Mouse (Mus musculus) hindbrain, embryonic 16.5 days (tissue): ENCODE results near the gene Pex5l. TPM values are rescaled to one million over a fixed set of nuclear protein-coding genes. Genes with fewer than 3 reads are reported as not detected.
A peak's percentile ranks its signal among the peaks of the same experiment; 100 is the strongest.

ENCODE experiments used
- ATAC-seq: fragments of 200-750 bp; cut with Nextera tagmentation; 2 replicates; pipeline ENCODE4 v1.8.0; 2017; ENCODE audit warnings: moderate TSS enrichment, moderate library complexity
- H3K27ac ChIP-seq: fragments of 300-500 bp; sonication (generic); 2 replicates; pipeline ENCODE4 v1.5.1; 2014; ENCODE audit warnings: low read depth, mild to moderate bottlenecking, control low read depth, low read length, moderate library complexity
- H3K27me3 ChIP-seq: fragments of 300-500 bp; sonication (generic); replicated peaks from 2 replicates; pipeline ENCODE4 v1.6.1; 2014; ENCODE audit warnings: low read length; ENCODE audit not compliant: control insufficient read depth, insufficient read depth
- H3K36me3 ChIP-seq: fragments of 300-500 bp; sonication (generic); 2 replicates; pipeline ENCODE4 v1.6.1; 2014; ENCODE audit warnings: mild to moderate bottlenecking, low read length, moderate library complexity, mixed read lengths; ENCODE audit not compliant: control insufficient read depth, insufficient read depth
- H3K4me1 ChIP-seq: fragments of 300-500 bp; sonication (generic); 2 replicates; pipeline ENCODE4 v1.6.1; 2014; ENCODE audit warnings: low read depth, low read length; ENCODE audit not compliant: control insufficient read depth, insufficient read depth
- H3K4me2 ChIP-seq: fragments of 300-500 bp; sonication (generic); 2 replicates; pipeline ENCODE4 v1.6.1; 2014; ENCODE audit warnings: mild to moderate bottlenecking, low read length, control low read depth, moderate library complexity
- H3K4me3 ChIP-seq: fragments of 300-500 bp; sonication (generic); 2 replicates; pipeline ENCODE4 v1.5.1; 2014; ENCODE audit warnings: mild to moderate bottlenecking, low read length, control low read depth, moderate library complexity
- H3K9ac ChIP-seq: fragments of 300-500 bp; sonication (generic); 2 replicates; pipeline ENCODE4 v1.6.1; 2014; ENCODE audit warnings: low read depth, mild to moderate bottlenecking, control low read depth, low read length, moderate library complexity
- H3K9me3 ChIP-seq: fragments of 300-500 bp; sonication (generic); 2 replicates; pipeline ENCODE4 v1.6.1; 2014; ENCODE audit warnings: mild to moderate bottlenecking, low read length, moderate library complexity; ENCODE audit not compliant: control insufficient read depth
- WGBS: fragments of 180-500 bp; shearing (Covaris S2); extraction: QIAGEN DNeasy Blood & Tissue Kit; methylation state at CpG from one replicate; pipeline ENCODE4 v1.1.7; 2014; 5-methylcytosine and 5-hydroxymethylcytosine counted together
- polyA plus RNA-seq: library from polyadenylated mRNA; unstranded; fragments of >200 nt; fragmentation: Nextera tagmentation; extraction: Ambion mirVana; gene quantifications from 2 replicates; pipeline ENCODE4 v1.2.1, GENCODE M21; 2015

Pex5l gene
- polyA plus RNA-seq, 1 experiment from 2014 or later: 5.5 TPM

GRCm38 (mm10) chr3:32985141-32985540, 157.9 kb downstream of the Pex5l start:
- Histone ChIP-seq H3K4me3 (no peak overlapping the region), H3K4me2 (no peak overlapping the region), H3K27me3 (no peaks in the 10 kb centered on the region), H3K9ac (no peak overlapping the region), H3K4me1 (no peaks in the 10 kb centered on the region), H3K27ac (no peak overlapping the region), H3K9me3 (no peaks in the 10 kb centered on the region), H3K36me3 (no peaks in the 10 kb centered on the region)
- ATAC-seq: no peak
- WGBS: 77% methylated on average over 3 of the region's 3 CpGs

- H3K27me3 ChIP-seq: no peaks in the 10 kb centered on the region
- no peaks in the 10 kb centered on the region for H3K36me3 ChIP-seq
- no peak overlapping the region for H3K9ac ChIP-seq
- H3K27ac ChIP-seq: no peak overlapping the region
- H3K4me1 ChIP-seq: no peaks in the 10 kb centered on the region
- no peak overlapping the region for H3K4me3 ChIP-seq
- no peak for ATAC-seq
- no peak overlapping the region for H3K4me2 ChIP-seq
- WGBS: 55% methylated on average over 4 of the region's 4 CpGs
- no peaks in the 10 kb centered on the region for H3K9me3 ChIP-seq
These were observed 163.1 kb downstream of the Pex5l start for GRCm38 (mm10) chr3:32979981-32980380.

- ATAC-seq: no peak
- no peak overlapping the region for H3K4me3 ChIP-seq
- no peak overlapping the region for H3K27ac ChIP-seq
- H3K36me3 ChIP-seq: no peaks in the 10 kb centered on the region
- H3K27me3 ChIP-seq: no peaks in the 10 kb centered on the region
- H3K9ac ChIP-seq: no peak overlapping the region
- 29% methylated on average over 6 of the region's 6 CpGs for WGBS
- no peaks in the 10 kb centered on the region for H3K4me1 ChIP-seq
- H3K9me3 ChIP-seq: no peaks in the 10 kb centered on the region
- H3K4me2 ChIP-seq: no peak overlapping the region
These were observed 163.8 kb downstream of the Pex5l start for GRCm38 (mm10) chr3:32979238-32979637.

GRCm38 (mm10) chr3:32970257-32970656, 172.8 kb downstream of the Pex5l start:
- no peaks in the 10 kb centered on the region for H3K9me3 ChIP-seq
- no peaks in the 10 kb centered on the region for H3K36me3 ChIP-seq

GRCm38 (mm10) chr3:32968671-32969425, 174.2 kb downstream of the Pex5l start:
- Histone ChIP-seq H3K4me3 (no peak overlapping the region), H3K36me3 (no peaks in the 10 kb centered on the region), H3K27me3 (no peaks in the 10 kb centered on the region), H3K4me1 (no peaks in the 10 kb centered on the region), H3K9me3 (no peaks in the 10 kb centered on the region), H3K9ac (no peak overlapping the region), H3K27ac (no peak overlapping the region), H3K4me2 (no peak overlapping the region)
- 0 out of 2 replicates have a peak, but pooled peaks have one; percentile 60 for ATAC-seq
- 95% methylated on average over 1 of the region's 1 CpGs for WGBS

More at GRCm38 (mm10) chr3:32970257-32970656, 172.8 kb downstream of the Pex5l start:
- no peak overlapping the region for H3K4me2 ChIP-seq
- ATAC-seq: no peak
- no peaks in the 10 kb centered on the region for H3K4me1 ChIP-seq
- H3K27me3 ChIP-seq: no peaks in the 10 kb centered on the region
- WGBS: 87% methylated on average over 1 of the region's 1 CpGs
- no peak overlapping the region for H3K9ac ChIP-seq
- H3K4me3 ChIP-seq: no peak overlapping the region
- H3K27ac ChIP-seq: no peak overlapping the region

GRCm38 (mm10) chr3:32965528-32965927, 177.5 kb downstream of the Pex5l start:
- no peaks in the 10 kb centered on the region for H3K36me3 ChIP-seq
- H3K4me1 ChIP-seq: no peaks in the 10 kb centered on the region
- no peaks in the 10 kb centered on the region for H3K9me3 ChIP-seq
- no peak overlapping the region for H3K4me2 ChIP-seq
- ATAC-seq: peak; percentile 46; the same call in 1 of the 2 replicates
- WGBS: 1% methylated on average over 2 of the region's 2 CpGs
- no peak overlapping the region for H3K27ac ChIP-seq
- H3K9ac ChIP-seq: no peak overlapping the region
- no peak overlapping the region for H3K4me3 ChIP-seq
- no peaks in the 10 kb centered on the region for H3K27me3 ChIP-seq

GRCm38 (mm10) chr3:32961494-32961893, 181.6 kb downstream of the Pex5l start:
- H3K9ac ChIP-seq: no peak overlapping the region
- no peak overlapping the region for H3K27ac ChIP-seq
- 59% methylated on average over 3 of the region's 3 CpGs for WGBS
- no peaks in the 10 kb centered on the region for H3K4me1 ChIP-seq
- H3K9me3 ChIP-seq: no peaks in the 10 kb centered on the region
- peak; percentile 78 for ATAC-seq
- no peak overlapping the region for H3K4me3 ChIP-seq
- no peaks in the 10 kb centered on the region for H3K27me3 ChIP-seq
- H3K4me2 ChIP-seq: no peak overlapping the region
- H3K36me3 ChIP-seq: no peaks in the 10 kb centered on the region

- Histone ChIP-seq H3K9ac (no peak overlapping the region), H3K27ac (no peak overlapping the region), H3K4me3 (no peak overlapping the region), H3K4me2 (no peak overlapping the region), H3K36me3 (no peaks in the 10 kb centered on the region), H3K9me3 (no peaks in the 10 kb centered on the region), H3K4me1 (no peaks in the 10 kb centered on the region; the same call in 1 of the 2 replicates), H3K27me3 (no peaks in the 10 kb centered on the region)
- WGBS: 10% methylated on average over 1 of the region's 1 CpGs
- no peak for ATAC-seq
These were observed 191.7 kb downstream of the Pex5l start for GRCm38 (mm10) chr3:32951382-32951781.

GRCm38 (mm10) chr3:32947486-32947885, 195.6 kb downstream of the Pex5l start:
- no peak overlapping the region for H3K27ac ChIP-seq
- H3K4me1 ChIP-seq: no peaks in the 10 kb centered on the region; the same call in 1 of the 2 replicates
- no peaks in the 10 kb centered on the region for H3K9me3 ChIP-seq
- no peak overlapping the region for H3K4me3 ChIP-seq
- H3K9ac ChIP-seq: no peak overlapping the region
- H3K27me3 ChIP-seq: no peaks in the 10 kb centered on the region
- WGBS: 90% methylated on average over 5 of the region's 5 CpGs
- ATAC-seq: no peak
- H3K36me3 ChIP-seq: no peaks in the 10 kb centered on the region
- no peak overlapping the region for H3K4me2 ChIP-seq
